Mouse (Mus musculus): Measurements from ENCODE around the gene Gm14418. TPM values are rescaled to one million over a fixed set of nuclear protein-coding genes. Genes with fewer than 3 reads are reported as not detected.
"Not testable (repeated sequence)": the region's sequence is repeated elsewhere in the genome, so short reads cannot be mapped to it uniquely, and the experiment has no call there.

Gm14418 gene
- 13.3 and 13.8 TPM in 2 replicates for polyA plus RNA-seq (2012; rRNA removed)

DNA sequence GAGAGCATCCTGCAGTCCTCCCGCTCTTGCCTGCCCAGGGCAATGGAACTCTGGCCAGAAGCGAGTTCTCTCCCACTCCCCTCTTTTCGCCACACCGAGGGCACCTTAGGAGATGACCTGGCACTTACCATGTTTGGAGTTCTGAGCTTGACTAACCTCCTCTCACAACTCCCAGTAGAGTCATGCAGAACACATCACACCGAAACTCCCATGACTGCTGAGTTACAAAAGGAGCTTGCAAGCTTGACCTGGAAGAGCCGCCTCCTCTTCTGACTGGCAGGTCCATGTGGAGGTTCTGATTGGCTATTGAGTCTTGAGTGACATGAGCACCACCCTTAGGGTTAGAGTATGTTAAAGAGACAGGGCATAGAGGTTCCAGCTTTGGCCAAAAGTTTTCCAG is at the start of gene Gm14418:
Gene Gm14418 (minus strand): TSS at position 225 of the 400 bp plus-strand sequence.
- not testable (repeated sequence) for H3K4me1 ChIP-seq (ENCODE audit: control insufficient read depth, insufficient read depth, low read length); H3K27me3 ChIP-seq (ENCODE audit: control insufficient read depth, insufficient read depth, low read length); H3K27ac ChIP-seq (ENCODE audit: insufficient read depth, low read length)
- peak; percentile 1 to 10 for DNase-seq
- WGBS, result 42% methylated on average over 6 of the region's 6 CpGs
- peak within 1 kb of the TSS; percentile 55 for H3K4me3 ChIP-seq (replicated peaks; ENCODE audit: insufficient read depth, low read depth, low read length)

Other genes starting within 250 kb of the Gm14418 start
- gene Gm14410, start 191.9 kb downstream of the Gm14418 start, polyA plus RNA-seq (2012; rRNA removed), result 58.4 and 60.6 TPM in 2 replicates
- 0.20 TPM in 1 of 2 replicates, not detected in the other for gene Gm14409, start 131.3 kb downstream of the Gm14418 start, polyA plus RNA-seq (2012; rRNA removed)
- gene Gm14412, start 74.0 kb downstream of the Gm14418 start, polyA plus RNA-seq (2012; rRNA removed), result 2.2 and 2.5 TPM in 2 replicates
- gene Zfp970, start 66.4 kb upstream of the Gm14418 start, polyA plus RNA-seq (2012; rRNA removed), result 24.7 and 29.0 TPM in 2 replicates
- 11.4 and 14.3 TPM in 2 replicates for gene Gm14403, start 99.9 kb upstream of the Gm14418 start, polyA plus RNA-seq (2012; rRNA removed)
- gene Gm14406, start 179.9 kb upstream of the Gm14418 start, polyA plus RNA-seq (2012; rRNA removed), result 0.18 TPM in 1 of 2 replicates, not detected in the other